Mouse (Mus musculus): ENCODE data around the gene Necab3. TPM values are rescaled to one million over a fixed set of nuclear protein-coding genes. Genes with fewer than 3 reads are reported as not detected.
A peak's percentile ranks its signal among the peaks of the same experiment; 100 is the strongest.

Necab3 gene
- total RNA-seq, 4 experiments from 2014 or later, result 0.29 to 0.48 (median 0.36) TPM

GRCm38 (mm10) chr2:154572996-154573395 is 14.3 kb upstream of the Necab3 start:
- DNase-seq (ENCODE audit: low spot score in 2 of 2), result no peak

- DNase-seq (ENCODE audit: low spot score in 2 of 2), result no peak
These were observed 13.3 kb upstream of the Necab3 start for GRCm38 (mm10) chr2:154571976-154572375.

DNA sequence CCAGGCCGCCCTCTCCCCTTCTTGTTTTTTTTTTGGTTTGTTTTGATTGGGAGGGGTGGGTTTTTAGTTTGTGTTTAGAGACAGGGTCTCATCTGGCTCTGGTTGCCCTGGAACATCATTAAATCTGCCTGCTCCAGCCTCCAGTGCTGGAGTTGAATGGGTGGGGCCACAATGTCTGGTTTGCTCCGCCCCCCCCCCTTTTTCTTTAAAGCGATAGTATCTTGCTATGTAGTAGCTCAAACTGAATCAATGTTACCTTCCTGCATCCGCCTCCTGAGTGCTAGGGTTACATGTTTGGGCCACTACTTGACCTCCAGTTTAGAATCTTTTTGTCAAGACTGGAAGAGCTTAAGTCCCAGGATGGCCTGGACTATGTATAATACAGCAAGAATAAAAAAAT is 12.6 kb upstream of the Necab3 start:
- no peak for DNase-seq (ENCODE audit: low spot score in 2 of 2)

DNA sequence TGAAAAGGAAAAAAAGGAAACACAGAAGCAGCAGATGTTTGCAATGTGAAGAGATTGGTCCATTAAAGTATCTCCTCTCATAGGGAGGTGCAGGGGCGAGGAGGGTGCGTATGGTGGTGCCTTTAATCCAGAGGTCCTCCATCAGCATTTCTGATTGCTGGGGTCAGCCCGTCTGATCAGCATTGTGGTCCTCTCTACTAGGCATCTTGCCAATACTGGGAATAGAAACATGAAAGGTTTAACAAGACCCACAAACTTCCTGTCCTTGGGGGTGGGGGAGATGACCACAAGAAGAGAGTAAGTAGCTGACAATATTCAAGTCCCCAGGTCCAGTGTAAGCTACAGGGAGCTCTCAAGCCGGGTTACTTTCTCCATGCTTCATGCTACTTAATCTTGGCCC is 12.0 kb upstream of the Necab3 start:
- DNase-seq (ENCODE audit: low spot score in 2 of 2), result no peak

DNA sequence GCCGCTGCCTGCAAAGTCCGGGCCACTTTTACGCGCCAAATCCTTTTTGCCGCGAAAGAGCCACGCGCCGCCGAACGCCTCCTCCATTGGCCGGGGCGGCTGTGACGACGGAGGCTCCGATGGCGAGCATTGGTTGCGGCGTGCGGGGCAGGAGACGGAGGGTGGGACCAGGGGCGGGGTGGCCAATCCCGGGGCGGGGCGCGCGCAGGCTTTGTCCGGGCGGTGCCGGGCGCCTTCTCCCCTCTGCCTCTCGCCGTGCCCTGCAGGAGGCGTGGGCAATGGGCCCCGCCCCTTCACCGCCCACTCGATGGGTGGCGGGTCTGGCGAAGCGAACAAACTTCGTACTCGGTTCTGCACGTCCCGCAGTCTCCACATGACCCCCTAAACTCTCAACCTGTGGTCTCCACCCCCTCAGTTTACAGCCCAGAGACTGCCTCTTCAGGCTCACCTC is 11.2 kb upstream of the Necab3 start, which contains the start of gene E2f1:
Gene E2f1 (minus strand): TSS at position 57 of the 451 bp plus-strand sequence.
- peak; percentile 82 to 87 for DNase-seq (ENCODE audit: low spot score in 2 of 2)

- DNase-seq (ENCODE audit: low spot score in 2 of 2), result peak in 1 of 2 experiments; percentile 18
These were observed 10.5 kb upstream of the Necab3 start for GRCm38 (mm10) chr2:154569071-154569748.

- DNase-seq (ENCODE audit: low spot score in 2 of 2), result no peak
These were observed 9.8 kb upstream of the Necab3 start for GRCm38 (mm10) chr2:154568329-154569070.

GRCm38 (mm10) chr2:154567766-154568165 is 9.1 kb upstream of the Necab3 start:
- DNase-seq (ENCODE audit: low spot score in 2 of 2), result no peak

- no peak for DNase-seq (ENCODE audit: low spot score in 2 of 2)
These were observed 8.0 kb upstream of the Necab3 start for GRCm38 (mm10) chr2:154566641-154567040.

DNA sequence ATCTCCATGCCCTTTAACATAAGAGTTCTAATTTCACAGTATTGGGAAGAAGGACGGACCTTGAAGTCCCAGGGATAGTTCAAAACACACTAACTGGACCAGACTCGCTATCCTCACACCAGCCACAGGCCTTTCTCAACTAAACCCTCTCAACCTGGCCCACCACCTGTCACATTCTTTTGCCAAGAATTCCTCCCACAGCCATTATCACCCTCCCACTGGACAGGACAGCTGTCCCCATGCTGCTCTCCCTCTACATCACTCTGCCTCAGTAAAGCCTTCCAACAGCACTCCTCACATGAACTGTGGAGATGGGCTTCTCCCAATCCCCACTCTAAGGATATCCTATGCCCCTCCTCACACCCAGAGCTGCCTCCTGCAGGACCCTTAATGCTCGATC is 6.9 kb upstream of the Necab3 start:
- DNase-seq (ENCODE audit: low spot score in 2 of 2), result no peak

DNA sequence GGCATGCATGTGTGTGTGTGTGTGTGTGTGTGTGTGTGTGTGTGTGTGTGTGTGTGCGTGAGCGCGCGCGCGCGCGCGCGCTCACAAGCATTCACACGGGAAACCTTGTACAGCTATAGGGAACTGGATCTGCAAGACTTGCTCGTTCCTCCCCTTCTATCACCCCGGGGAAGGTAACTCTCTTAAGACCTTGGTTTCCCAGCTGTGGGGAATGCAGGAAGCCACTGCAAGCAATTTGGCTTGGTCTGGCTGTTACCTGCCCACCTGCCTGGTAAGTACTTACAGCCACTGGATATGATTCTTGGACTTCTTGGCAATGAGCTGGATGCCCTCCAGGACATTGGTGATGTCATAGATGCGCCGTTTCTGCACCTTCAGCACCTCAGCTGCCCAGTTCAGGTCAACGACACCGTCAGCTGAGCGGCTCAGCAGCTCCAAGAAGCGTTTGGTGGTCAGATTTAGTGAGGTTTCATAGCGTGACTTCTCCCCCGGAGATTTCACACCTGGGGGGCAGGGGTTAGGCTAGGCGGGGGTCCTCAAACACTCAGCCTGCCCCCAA is 5.0 kb upstream of the Necab3 start:
- DNase-seq (ENCODE audit: low spot score in 2 of 2), result no peak

DNA sequence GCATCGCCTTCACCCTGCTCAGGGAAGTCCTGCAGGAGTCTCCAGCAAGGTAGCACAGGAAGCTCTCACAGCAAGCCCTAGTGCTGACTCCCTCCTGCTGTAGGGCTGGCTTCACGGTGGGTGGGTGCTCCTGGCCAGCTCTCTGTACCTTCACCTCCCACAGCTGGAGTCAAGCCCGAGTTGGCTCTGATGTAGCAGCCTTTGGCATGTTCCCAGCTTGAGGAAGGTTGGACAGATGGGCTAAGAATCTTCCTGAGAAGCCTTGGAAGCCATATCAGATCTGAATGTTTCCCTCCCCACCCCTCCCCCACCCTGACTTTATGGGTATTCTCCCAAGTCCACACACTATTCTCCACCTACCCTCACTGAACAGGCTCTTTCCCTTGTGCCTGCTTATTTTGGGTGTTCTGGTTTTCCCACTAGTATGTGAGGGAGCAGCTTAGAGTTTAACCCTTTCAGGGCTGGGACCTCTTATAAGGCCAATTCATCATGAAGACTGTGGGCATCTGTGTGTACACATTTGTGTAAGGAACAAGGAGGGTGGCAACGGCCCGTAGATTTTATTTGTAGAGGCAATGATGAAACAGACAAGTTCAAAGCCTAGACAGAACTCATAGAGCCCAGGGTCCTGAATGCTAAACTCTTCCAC is 1.4 kb downstream of the Necab3 start:
- no peak for DNase-seq (ENCODE audit: low spot score in 2 of 2)

GRCm38 (mm10) chr2:154555235-154555634 is 3.5 kb downstream of the Necab3 start:
- DNase-seq (ENCODE audit: low spot score in 2 of 2), result no peak

DNA sequence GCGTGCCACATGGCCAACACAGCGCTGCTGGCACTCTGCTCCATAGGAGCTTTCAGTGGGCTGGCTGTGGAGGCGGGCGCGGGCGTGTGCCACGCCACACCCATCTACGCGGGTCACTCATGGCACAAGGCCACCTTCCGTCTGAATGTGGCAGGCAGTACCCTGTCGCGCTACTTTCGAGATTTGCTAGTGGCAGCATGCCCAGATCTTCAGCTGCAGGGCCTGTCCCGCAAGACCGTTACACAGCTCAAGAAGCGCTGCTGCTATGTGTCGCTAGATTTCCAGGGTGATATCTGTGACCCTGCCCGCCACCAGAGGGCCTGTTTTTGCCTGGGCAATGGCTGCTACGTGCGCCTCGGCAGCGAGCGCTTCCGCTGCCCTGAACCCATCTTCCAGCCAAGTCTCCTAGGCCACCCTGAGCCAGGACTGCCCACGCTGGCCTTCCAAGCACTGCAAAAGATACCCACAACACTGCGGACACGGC is 6.2 kb downstream of the Necab3 start:
- peak; percentile 57 to 72 for DNase-seq (ENCODE audit: low spot score in 2 of 2)

- peak in 1 of 2 experiments; percentile 15 for DNase-seq (ENCODE audit: low spot score in 2 of 2)
These were observed 6.8 kb downstream of the Necab3 start for GRCm38 (mm10) chr2:154551927-154552326.

- DNase-seq (ENCODE audit: low spot score in 2 of 2), result no peak
These were observed 7.2 kb downstream of the Necab3 start, which contains the start of gene Actl10 for GRCm38 (mm10) chr2:154551476-154551875. Gene Actl10, plus strand, starts transcription at chr2:154551776.

DNA sequence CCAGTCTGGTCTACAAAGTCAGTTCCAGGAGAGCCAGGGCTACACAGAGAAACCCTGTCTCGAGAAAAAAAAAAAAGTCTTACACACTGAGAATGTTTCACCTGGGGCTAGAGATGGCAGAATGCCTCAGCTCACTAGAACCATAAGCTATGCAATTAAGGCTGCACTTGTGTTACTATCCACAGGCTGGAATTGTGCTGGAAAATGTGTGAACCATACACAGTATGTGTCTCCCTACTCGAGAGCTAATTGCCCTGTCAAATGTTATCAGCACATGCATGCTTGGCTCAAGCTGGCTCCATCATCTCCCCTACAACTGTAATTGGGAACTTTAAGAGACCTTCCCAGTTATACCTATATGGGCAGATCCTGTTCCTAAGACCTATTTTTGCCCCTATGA is 7.8 kb downstream of the Necab3 start:
- no peak for DNase-seq (ENCODE audit: low spot score in 2 of 2)

GRCm38 (mm10) chr2:154549886-154550189 is 8.9 kb downstream of the Necab3 start:
- DNase-seq (ENCODE audit: low spot score in 2 of 2), result no peak

GRCm38 (mm10) chr2:154549127-154549885 is 9.4 kb downstream of the Necab3 start:
- DNase-seq (ENCODE audit: low spot score in 2 of 2), result peak in 1 of 2 experiments; percentile 28

GRCm38 (mm10) chr2:154548688-154549087 is 10.0 kb downstream of the Necab3 start:
- DNase-seq (ENCODE audit: low spot score in 2 of 2), result no peak

DNA sequence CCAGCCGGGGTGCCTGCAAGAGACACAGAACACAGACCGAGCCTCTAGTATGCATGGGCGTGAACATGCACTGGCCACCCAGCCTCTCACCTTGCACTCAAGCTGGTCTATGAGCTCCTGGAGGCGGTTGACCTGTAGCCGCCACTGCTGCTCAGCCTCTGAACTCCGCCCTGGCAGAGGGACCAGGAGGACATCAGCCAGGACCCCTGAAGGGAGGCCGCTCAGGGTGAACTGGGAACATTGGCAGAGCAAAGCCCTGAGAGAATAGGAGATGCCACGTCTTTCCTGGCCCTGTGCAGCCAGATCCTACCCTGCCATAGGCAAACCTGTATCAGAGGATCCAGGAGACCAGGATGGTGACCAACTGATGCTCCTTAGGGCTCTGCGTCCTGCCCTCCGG is 12.0 kb downstream of the Necab3 start, which contains the start of gene 1700003F12Rik:
Gene 1700003F12Rik (plus strand): TSS at position 375 of the 400 bp plus-strand sequence.
- no peak for DNase-seq (ENCODE audit: low spot score in 2 of 2)
